Mouse (Mus musculus) lung, embryonic 14.5 days (tissue): ENCODE data around the gene Rnase9. TPM values are rescaled to one million over a fixed set of nuclear protein-coding genes. Genes with fewer than 3 reads are reported as not detected.
A peak's percentile ranks its signal among the peaks of the same experiment; 100 is the strongest.
"Not testable (repeated sequence)": the region's sequence is repeated elsewhere in the genome, so short reads cannot be mapped to it uniquely, and the experiment has no call there.

ENCODE experiments used
- ATAC-seq: fragments of 200-750 bp; cut with Nextera tagmentation; 2 replicates; pipeline ENCODE4 v1.8.0; 2017; ENCODE audit warnings: mild to moderate bottlenecking, moderate TSS enrichment, moderate library complexity; ENCODE audit not compliant: insufficient read depth
- DNase-seq: peaks from one replicate; pipeline ENCODE4 v3.0.0-alpha.2; 2015
- H3K27ac ChIP-seq: fragments of 300-500 bp; sonication (generic); 2 replicates; pipeline ENCODE4 v1.5.1; 2014; ENCODE audit warnings: low read depth, mild to moderate bottlenecking, moderate library complexity
- H3K27me3 ChIP-seq: fragments of 300-500 bp; sonication (generic); 2 replicates; pipeline ENCODE4 v1.6.1; 2014; ENCODE audit warnings: low read length, control low read depth; ENCODE audit not compliant: insufficient read depth
- H3K36me3 ChIP-seq: fragments of 300-500 bp; sonication (generic); 2 replicates; pipeline ENCODE4 v1.6.1; 2014; ENCODE audit warnings: control low read depth; ENCODE audit not compliant: insufficient read depth
- H3K4me1 ChIP-seq: fragments of 300-500 bp; sonication (generic); 2 replicates; pipeline ENCODE4 v1.6.1; 2014; ENCODE audit warnings: antibody characterized with exemption, control low read depth; ENCODE audit not compliant: insufficient read depth
- H3K4me2 ChIP-seq: fragments of 300-500 bp; sonication (generic); 2 replicates; pipeline ENCODE4 v1.6.1; 2014; ENCODE audit warnings: mild to moderate bottlenecking
- H3K4me3 ChIP-seq: fragments of 300-500 bp; sonication (generic); 2 replicates; pipeline ENCODE4 v1.5.1; 2014; ENCODE audit warnings: low read depth, low read length
- H3K9ac ChIP-seq: fragments of 300-500 bp; sonication (generic); 2 replicates; pipeline ENCODE4 v1.6.1; 2014
- H3K9me3 ChIP-seq: fragments of 300-500 bp; sonication (generic); 2 replicates; pipeline ENCODE4 v1.6.1; 2016; ENCODE audit warnings: low read depth, low read length, control low read depth
- CTCF ChIP-seq: IDR thresholded peaks from 2 replicates; pipeline ENCODE4 v1.5.1; 2016; ENCODE audit warnings: antibody characterized with exemption, low read depth
- WGBS: fragments of 180-500 bp; shearing (Covaris S2); extraction: QIAGEN DNeasy Blood & Tissue Kit; methylation state at CpG from one replicate; pipeline ENCODE4 v1.1.7; 2014; 5-methylcytosine and 5-hydroxymethylcytosine counted together
- polyA plus RNA-seq: library from polyadenylated mRNA; unstranded; fragments of >200 nt; fragmentation: Nextera tagmentation; extraction: Ambion mirVana; gene quantifications from 2 replicates; pipeline ENCODE4 v1.2.1, GENCODE M21; 2014

The Rnase9 gene
- polyA plus RNA-seq, 1 experiment from 2014 or later, result not detected

GRCm38 (mm10) chr14:51023457-51023856, 18.2 kb downstream of the Rnase9 start:
- no peak overlapping the region for H3K27ac ChIP-seq
- no peak overlapping the region for H3K4me3 ChIP-seq
- H3K36me3 ChIP-seq, result no peaks in the 10 kb centered on the region
- H3K4me2 ChIP-seq, result no peak overlapping the region
- H3K9me3 ChIP-seq, result no peaks in the 10 kb centered on the region
- H3K9ac ChIP-seq, result no peak overlapping the region
- ATAC-seq (no peak), DNase-seq (no peak)
- no peak for TF ChIP-seq CTCF
- 68% methylated on average over 4 of the region's 4 CpGs for WGBS
- H3K4me1 ChIP-seq, result no peaks in the 10 kb centered on the region
- H3K27me3 ChIP-seq, result no peaks in the 10 kb centered on the region

DNA sequence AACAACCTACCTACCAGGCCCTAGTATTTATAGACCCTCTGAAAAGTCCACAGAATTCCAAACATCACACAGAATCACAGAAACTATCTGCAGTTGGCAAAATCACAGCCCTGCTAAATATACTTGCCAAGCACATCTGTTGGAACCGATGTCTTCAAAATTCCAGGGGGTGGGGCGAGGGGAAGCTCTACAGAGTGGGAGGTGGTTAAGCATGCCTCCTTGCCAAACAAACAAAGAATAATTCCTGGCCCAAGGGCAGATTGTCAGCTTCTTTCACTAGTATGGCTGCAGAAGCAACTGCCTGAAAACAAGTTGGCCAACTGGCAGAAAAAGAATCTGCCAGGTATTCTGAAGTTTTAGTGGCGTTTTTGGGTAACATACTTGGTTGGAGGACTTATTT, 24.4 kb downstream of the Rnase9 start:
- H3K27ac ChIP-seq, result no peak overlapping the region
- H3K4me1 ChIP-seq, result no peaks in the 10 kb centered on the region
- H3K27me3 ChIP-seq, result no peaks in the 10 kb centered on the region
- DNase-seq, result peak; percentile 18
- no peak for ATAC-seq
- no peak for TF ChIP-seq CTCF
- H3K4me2 ChIP-seq, result no peak overlapping the region
- H3K9ac ChIP-seq, result no peak overlapping the region
- no peaks in the 10 kb centered on the region for H3K9me3 ChIP-seq
- H3K4me3 ChIP-seq, result no peak overlapping the region
- 43% methylated on average over 3 of the region's 3 CpGs for WGBS
- no peaks in the 10 kb centered on the region for H3K36me3 ChIP-seq

- DNase-seq (no peak), ATAC-seq (no peak)
- H3K4me2 ChIP-seq, result no peak overlapping the region
- no peak overlapping the region for H3K9ac ChIP-seq
- no peaks in the 10 kb centered on the region for H3K9me3 ChIP-seq
- no peaks in the 10 kb centered on the region for H3K4me1 ChIP-seq
- TF ChIP-seq CTCF, result no peak
- H3K27me3 ChIP-seq, result no peaks in the 10 kb centered on the region
- no peaks in the 10 kb centered on the region for H3K36me3 ChIP-seq
- no peak overlapping the region for H3K4me3 ChIP-seq
- H3K27ac ChIP-seq, result no peak overlapping the region
These were observed 25.9 kb downstream of the Rnase9 start for GRCm38 (mm10) chr14:51015780-51016179.

DNA sequence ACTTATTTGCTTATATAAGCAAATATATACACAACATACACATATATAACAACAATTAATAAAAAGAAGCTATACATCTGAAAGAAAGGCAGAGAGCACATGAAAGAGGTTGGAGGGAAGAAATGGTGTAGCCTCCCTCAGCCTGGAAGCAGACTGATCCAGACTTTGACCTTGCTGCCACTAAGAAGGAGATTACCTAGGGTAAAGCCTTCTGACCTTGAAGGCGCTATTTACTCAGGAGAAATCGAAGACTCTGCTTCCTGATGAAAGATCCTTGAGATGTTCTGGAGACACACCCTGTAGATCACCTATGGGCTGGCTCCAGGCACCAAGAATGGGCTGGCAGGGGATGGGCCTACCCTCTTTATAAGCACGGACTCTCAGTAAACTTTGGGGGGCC, 26.9 kb downstream of the Rnase9 start:
- not testable (repeated sequence) for H3K9me3 ChIP-seq, H3K4me3 ChIP-seq, H3K36me3 ChIP-seq, H3K27ac ChIP-seq, H3K27me3 ChIP-seq, DNase-seq, H3K4me1 ChIP-seq, H3K4me2 ChIP-seq, ATAC-seq, H3K9ac ChIP-seq
- 78% methylated on average over 3 of the region's 3 CpGs for WGBS

DNA sequence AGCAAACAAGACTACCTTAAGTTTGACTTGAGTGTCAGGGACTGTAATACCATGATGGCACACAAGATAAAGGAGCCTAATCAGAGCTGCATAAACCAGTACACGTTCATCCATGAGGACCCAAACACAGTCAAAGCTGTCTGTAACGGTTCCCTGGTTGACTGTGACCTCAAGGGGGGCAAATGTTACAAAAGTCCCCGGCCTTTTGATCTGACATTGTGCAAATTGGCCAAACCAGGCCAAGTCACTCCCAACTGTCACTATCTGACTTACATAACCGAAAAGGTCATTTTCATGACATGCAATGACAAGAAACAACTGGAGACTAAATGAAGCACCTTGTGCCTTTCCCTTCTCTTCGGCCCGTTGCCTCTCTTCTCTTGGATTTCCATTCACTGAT, 32.1 kb downstream of the Rnase9 start:
- no peaks in the 10 kb centered on the region for H3K36me3 ChIP-seq
- H3K4me3 ChIP-seq, result no peak overlapping the region
- H3K27me3 ChIP-seq, result no peaks in the 10 kb centered on the region
- no peak for DNase-seq
- H3K9ac ChIP-seq, result no peak overlapping the region
- ATAC-seq, result no peak
- H3K9me3 ChIP-seq, result no peaks in the 10 kb centered on the region
- no peak overlapping the region for H3K4me2 ChIP-seq
- H3K4me1 ChIP-seq, result 0 out of 2 replicates have a peak, but pooled peaks cover 3% of the 10 kb centered on the region
- 80% methylated on average over 6 of the region's 6 CpGs for WGBS
- no peak overlapping the region; the same call in 1 of the 2 replicates for H3K27ac ChIP-seq
- TF ChIP-seq CTCF, result no peak

DNA sequence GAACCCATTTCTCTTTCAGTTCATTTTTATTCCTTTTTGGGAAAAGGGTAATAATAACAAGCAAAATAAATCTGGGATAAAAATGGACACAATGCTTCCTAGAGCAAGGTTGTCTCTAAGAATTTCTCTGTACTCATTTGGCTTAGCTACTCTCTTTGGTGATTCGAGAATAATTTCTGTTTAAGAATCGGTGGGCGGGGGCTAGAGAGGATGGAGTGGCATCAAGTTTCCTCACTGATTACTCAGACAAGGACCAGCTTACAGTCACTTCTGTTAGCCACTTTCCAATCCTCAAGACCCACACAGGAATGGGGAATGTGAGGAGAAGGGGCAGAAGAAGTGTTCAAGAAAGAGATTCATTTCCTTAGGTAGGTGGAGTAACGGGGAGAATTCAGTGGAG, 32.9 kb downstream of the Rnase9 start:
- no peaks in the 10 kb centered on the region for H3K9me3 ChIP-seq
- no peak overlapping the region for H3K9ac ChIP-seq
- H3K36me3 ChIP-seq, result no peaks in the 10 kb centered on the region
- H3K4me2 ChIP-seq, result no peak overlapping the region; the same call in 1 of the 2 replicates
- 0 out of 2 replicates have a peak, but pooled peaks cover 3% of the 10 kb centered on the region for H3K4me1 ChIP-seq
- no peak for ATAC-seq
- no peaks in the 10 kb centered on the region for H3K27me3 ChIP-seq
- peak overlapping the region; percentile 92 for H3K27ac ChIP-seq
- DNase-seq, result no peak
- no peak overlapping the region for H3K4me3 ChIP-seq
- no peak for TF ChIP-seq CTCF
- 63% methylated on average over 4 of the region's 4 CpGs for WGBS

- DNase-seq, result peak; percentile 83
- Histone ChIP-seq H3K27me3 (no peaks in the 10 kb centered on the region), H3K4me3 (no peak overlapping the region), H3K9ac (no peak overlapping the region), H3K27ac (peak overlapping the region; percentile 92), H3K4me2 (peak overlapping the region; percentile 13; the same call in 1 of the 2 replicates), H3K36me3 (no peaks in the 10 kb centered on the region), H3K4me1 (0 out of 2 replicates have a peak, but pooled peaks cover 3% of the 10 kb centered on the region), H3K9me3 (no peaks in the 10 kb centered on the region)
- no peak for TF ChIP-seq CTCF
- WGBS, result 44% methylated on average over 13 of the region's 13 CpGs
- peak; percentile 94 for ATAC-seq
These were observed 33.6 kb downstream of the Rnase9 start for GRCm38 (mm10) chr14:51007914-51008713.
